Mouse (Mus musculus) cerebellum, adult 2 months (tissue): Measurements from ENCODE around the gene Cadps.

ENCODE experiments used
- CTCF ChIP-seq: fragments of 200-500 bp; IDR thresholded peaks from 2 replicates; pipeline ENCODE4 v1.5.1; 2011; ENCODE audit warnings: low read depth, mild to moderate bottlenecking, control low read depth, low read length, moderate library complexity, borderline replicate concordance; ENCODE audit not compliant: insufficient read depth
- POLR2A ChIP-seq: fragments of 200-500 bp; IDR thresholded peaks from 2 replicates; pipeline ENCODE4 v1.6.1; 2011; ENCODE audit warnings: low read length, control low read depth, borderline replicate concordance; ENCODE audit not compliant: insufficient read depth

GRCm38 (mm10) chr14:12406588-12406987, 416.3 kb downstream of the Cadps start:
- no peak for TF ChIP-seq POLR2A
- TF ChIP-seq CTCF, result no peak
